Comparison of ENCODE assay signal across 9 mouse cellular contexts in the genomic region with DNA sequence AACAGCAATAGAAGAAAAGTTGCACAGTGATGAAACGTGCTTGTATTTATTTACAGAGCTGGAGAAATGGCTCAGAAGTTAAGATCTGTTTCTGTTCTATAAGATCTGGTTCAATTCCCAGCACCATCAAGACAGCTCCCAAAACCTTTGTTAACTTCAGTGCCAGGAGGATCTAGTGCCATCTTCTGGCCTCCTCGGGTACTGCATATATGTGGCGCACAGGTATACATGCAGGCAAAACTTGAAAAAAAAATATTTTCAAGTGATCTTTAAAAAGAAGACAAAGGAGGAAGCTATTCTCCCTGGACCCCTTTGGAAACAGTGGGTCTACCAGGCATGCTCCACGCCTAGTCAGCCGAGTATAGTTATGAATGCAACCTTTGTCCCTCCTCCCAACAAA. TPM values are rescaled to one million over a fixed set of nuclear protein-coding genes. Genes with fewer than 3 reads are reported as not detected.
DNase-seq lines count a peak whose midpoint lies in the region; ATAC-seq and TF ChIP-seq lines count a peak whose summit lies in the region.
"Had no signal": no experiment of that assay in that cellular context is flagged by ENCODE, and none has a peak within 500 bp of the region (broad histone marks: within the 10 kb centered on the region; RNA-seq: fewer than 3 reads in every experiment).

No protein-coding gene starts in this region.

- H3K4me2 ChIP-seq in intestine, postnatal 0 days (replicated peaks; ENCODE audit: low read depth): no peak overlapping the region
- H3K4me2 ChIP-seq in intestine, embryonic 16.5 days (ENCODE audit: low read depth, low read length): no peak overlapping the region

- no peak overlapping the region for H3K4me3 ChIP-seq in intestine, postnatal 0 days (ENCODE audit: low read depth, low read length)
- no peak overlapping the region for H3K4me3 ChIP-seq in intestine, embryonic 16.5 days (ENCODE audit: low read length)

- H3K27ac ChIP-seq in intestine, postnatal 0 days (ENCODE audit: low read depth, low read length): no peak overlapping the region
- H3K27ac ChIP-seq in intestine, embryonic 16.5 days (ENCODE audit: low read length): no peak overlapping the region
- H3K27ac ChIP-seq: liver, embryonic 15.5 days had no signal

- 62% methylated on average over 5 of the region's 5 CpGs for WGBS in intestine, postnatal 0 days
- 73% methylated on average over 5 of the region's 5 CpGs for WGBS in intestine, embryonic 16.5 days

- H3K9ac ChIP-seq in intestine, postnatal 0 days (ENCODE audit: low read depth, low read length): no peak overlapping the region
- H3K9ac ChIP-seq in intestine, embryonic 16.5 days (ENCODE audit: low read depth, low read length): no peak overlapping the region
- H3K9ac ChIP-seq: liver, embryonic 15.5 days had no signal

- DNase-seq in CD8-positive naive resting alpha-beta T cell, adult 2 months (ENCODE audit: low read depth in 2 of 2, low spot score in 2 of 2): peak; percentile 16 to 54
- peak; percentile 85 for DNase-seq in ZHBTc4 (ENCODE audit: low read depth, low spot score)
- DNase-seq in gastrocnemius, postnatal 14 days: peak; percentile 34
- peak; percentile 88 for DNase-seq in lung, postnatal 36 days
- peak; percentile 83 for DNase-seq in thymus, postnatal 4 days
- DNase-seq in MN1 (ENCODE audit: low spot score): no peak

- H3K27me3 ChIP-seq in intestine, postnatal 0 days (replicated peaks; ENCODE audit: control insufficient read depth, insufficient read depth, low read length): no peaks in the 10 kb centered on the region
- H3K27me3 ChIP-seq in intestine, embryonic 16.5 days (replicated peaks; ENCODE audit: control insufficient read depth, insufficient read depth, low read length): no peaks in the 10 kb centered on the region

- TF ChIP-seq CTCF in intestine, postnatal 0 days (IDR thresholded peaks at IDR 0.05; ENCODE audit: low read depth): peak; percentile 81

- H3K9me3 ChIP-seq in intestine, postnatal 0 days (ENCODE audit: control insufficient read depth): no peaks in the 10 kb centered on the region
- H3K9me3 ChIP-seq in intestine, embryonic 16.5 days (ENCODE audit: control insufficient read depth, low read length): peaks cover 3% of the 10 kb centered on the region; the same call in 1 of the 2 replicates
- H3K9me3 ChIP-seq: liver, embryonic 15.5 days had no signal

- no peak for ATAC-seq in intestine, postnatal 0 days
- no peak for ATAC-seq in intestine, embryonic 16.5 days

- H3K4me1 ChIP-seq in intestine, postnatal 0 days (replicated peaks; ENCODE audit: control insufficient read depth, insufficient read depth, low read length): peaks cover 5% of the 10 kb centered on the region; the same call in 1 of the 2 replicates
- peaks cover 4% of the 10 kb centered on the region for H3K4me1 ChIP-seq in intestine, embryonic 16.5 days (ENCODE audit: control insufficient read depth, insufficient read depth, low read length)

- intact Hi-C loops in gastrocnemius, postnatal 14 days (cut with DNase I; ENCODE audit: low total_unique reads): loop anchor here (10.0 kb wide), 1 partner anchor 128 kb away; no protein-coding TSS in a partner anchor

- H3K36me3 ChIP-seq in intestine, postnatal 0 days (ENCODE audit: control insufficient read depth, insufficient read depth): no peaks in the 10 kb centered on the region
- H3K36me3 ChIP-seq in intestine, embryonic 16.5 days (ENCODE audit: control insufficient read depth, insufficient read depth, low read length): no peaks in the 10 kb centered on the region
- H3K36me3 ChIP-seq: liver, embryonic 15.5 days had no signal

RNA-seq across cellular contexts. Expression of a gene that starts 0.9 kb away (rescaled TPM):
- 4.0 and 4.3 TPM in 2 replicates for polyA plus RNA-seq in intestine, postnatal 0 days (2015; fragmentation: Nextera tagmentation; extraction: Ambion mirVana)
- 6.0 and 7.0 TPM in 2 replicates for polyA plus RNA-seq in intestine, embryonic 16.5 days (2015; fragmentation: Nextera tagmentation; extraction: Ambion mirVana)
- total RNA-seq in gastrocnemius, postnatal 14 days (2021): 1 to 10 TPM; 8.5 to 9.3 TPM
